Mouse (Mus musculus) heart, postnatal 25 days (tissue): ENCODE measurements around the gene Foxj1. TPM values are rescaled to one million over a fixed set of nuclear protein-coding genes. Genes with fewer than 3 reads are reported as not detected.

Experiments used
- total RNA-seq, 2 experiments: library from RNA; stranded (reverse); gene quantifications; 2 replicates each; pipeline ENCODE4 v1.2.3; 2021

Gene Foxj1
- total RNA-seq, 2 experiments from 2014 or later: not detected

Other genes starting within 250 kb of the Foxj1 start
- 10 to 100 TPM; 80.1 to 92.2 TPM for gene Wbp2, start 248.4 kb downstream of the Foxj1 start, total RNA-seq
- gene Trim47, start 208.2 kb downstream of the Foxj1 start, total RNA-seq: 10 to 100 TPM; 27.0 to 37.6 TPM
- 1 to 10 TPM; 6.1 to 8.4 TPM for gene Trim65, start 204.3 kb downstream of the Foxj1 start, total RNA-seq
- gene Mrpl38, start 196.5 kb downstream of the Foxj1 start, total RNA-seq: 10 to 100 TPM; 62.5 to 66.0 TPM
- gene Fbf1, start 167.2 kb downstream of the Foxj1 start, total RNA-seq: 10 to 100 TPM; 16.1 to 17.2 TPM
- gene Ten1, start 136.5 kb downstream of the Foxj1 start, total RNA-seq: 10 to 100 TPM; 15.5 to 19.3 TPM
- 100 to 1,000 TPM; 123 to 137 TPM for gene Acox1, start 136.4 kb downstream of the Foxj1 start, total RNA-seq
- gene Evpl, start 97.3 kb downstream of the Foxj1 start, total RNA-seq: under 1 TPM; 0.75 to 0.98 TPM
- gene Srp68, start 61.2 kb downstream of the Foxj1 start, total RNA-seq: 10 to 100 TPM; 61.9 to 62.9 TPM
- gene Galr2, start 54.5 kb downstream of the Foxj1 start, total RNA-seq: not detected
- 10 to 100 TPM; 42.8 to 43.9 TPM for gene Exoc7, start 28.2 kb downstream of the Foxj1 start, total RNA-seq
- 1 to 10 TPM; 3.9 to 4.1 TPM for gene Rnf157, start 77.6 kb upstream of the Foxj1 start, total RNA-seq
- gene Ubald2, start 98.7 kb upstream of the Foxj1 start, total RNA-seq: 10 to 100 TPM; 36.7 to 37.9 TPM
- gene Qrich2, start 130.8 kb upstream of the Foxj1 start, total RNA-seq: not detected
- 10 to 100 TPM; 33.2 to 35.1 TPM for gene Prpsap1, start 158.8 kb upstream of the Foxj1 start, total RNA-seq
- 1 to 10 TPM; 1.4 to 1.9 TPM for gene Sphk1, start 195.5 kb upstream of the Foxj1 start, total RNA-seq
- 10 to 100 TPM; 31.4 to 37.1 TPM for gene Ube2o, start 246.0 kb upstream of the Foxj1 start, total RNA-seq